Mouse (Mus musculus) myocyte (in vitro differentiated cells): ENCODE results near the gene Zfp598. TPM values are rescaled to one million over a fixed set of nuclear protein-coding genes. Genes with fewer than 3 reads are reported as not detected.

Experiments used
- H3K27me3 ChIP-seq: one replicate; pipeline ENCODE4 v1.6.1; 2011; ENCODE audit not compliant: control insufficient read depth, insufficient read depth, insufficient read length
- H3K36me3 ChIP-seq: one replicate; pipeline ENCODE4 v1.6.1; 2011; ENCODE audit not compliant: control insufficient read depth, insufficient read depth
- H3K4me2 ChIP-seq: one replicate; pipeline ENCODE4 v1.6.1; 2011; ENCODE audit warnings: low read depth, control low read depth
- H3K4me3 ChIP-seq: one replicate; pipeline ENCODE4 v1.5.1; 2011; ENCODE audit warnings: mild to moderate bottlenecking, control low read depth, moderate library complexity
- H3K79me2 ChIP-seq: one replicate; pipeline ENCODE4 v1.6.1; 2011; ENCODE audit not compliant: control insufficient read depth, insufficient read depth
- H3ac ChIP-seq: one replicate; pipeline ENCODE4 v1.6.1; 2011; ENCODE audit not compliant: control insufficient read depth, insufficient read length
- CEBPB ChIP-seq: IDR thresholded peaks from 2 replicates; pipeline ENCODE4 v1.6.1; 2011; ENCODE audit warnings: mild to moderate bottlenecking, moderate library complexity; ENCODE audit not compliant: poor library complexity, insufficient read depth, severe bottlenecking
- E2F4 ChIP-seq: IDR thresholded peaks from one replicate; pipeline ENCODE4 v1.6.1; 2011; ENCODE audit warnings: mild to moderate bottlenecking, control low read depth, moderate library complexity; ENCODE audit not compliant: insufficient read depth
- MAX ChIP-seq: IDR thresholded peaks from one replicate; pipeline ENCODE4 v1.6.1; 2011; ENCODE audit warnings: low read depth, mild to moderate bottlenecking, control low read depth
- MYOD1 ChIP-seq, 3 experiments: IDR thresholded peaks; one replicate each; pipeline ENCODE4 v1.6.1; 2011; ENCODE audit warnings: control low read depth in 2 of 3, low read depth in 2 of 3, mild to moderate bottlenecking in 2 of 3, moderate library complexity in 1 of 3; ENCODE audit not compliant: insufficient read length in 2 of 3, control insufficient read depth in 1 of 3
- MYOG ChIP-seq, 3 experiments: IDR thresholded peaks; one replicate each; pipeline ENCODE4 v1.6.1; 2011; ENCODE audit warnings: control low read depth in 2 of 3, low read depth in 2 of 3, mild to moderate bottlenecking in 2 of 3; ENCODE audit not compliant: insufficient read length in 2 of 3, control insufficient read depth in 1 of 3, insufficient read depth in 1 of 3
- POLR2A ChIP-seq: IDR thresholded peaks from one replicate; pipeline ENCODE4 v1.6.1; 2011; ENCODE audit warnings: low read depth, mild to moderate bottlenecking, control low read depth, moderate library complexity; ENCODE audit not compliant: insufficient read length
- POLR2AphosphoS2 ChIP-seq: IDR thresholded peaks from one replicate; pipeline ENCODE4 v1.6.1; 2011; ENCODE audit warnings: low read depth, control low read depth; ENCODE audit not compliant: insufficient read length
- REST ChIP-seq: IDR thresholded peaks from one replicate; pipeline ENCODE4 v1.6.1; 2011; ENCODE audit warnings: mild to moderate bottlenecking, control low read depth, moderate library complexity; ENCODE audit not compliant: insufficient read depth, insufficient read length
- SRF ChIP-seq: IDR thresholded peaks from one replicate; pipeline ENCODE4 v1.6.1; 2011; ENCODE audit warnings: low read depth; ENCODE audit not compliant: control insufficient read depth, insufficient read length
- TCF12 ChIP-seq: IDR thresholded peaks from one replicate; pipeline ENCODE4 v1.6.1; 2011; ENCODE audit warnings: mild to moderate bottlenecking, control low read depth; ENCODE audit not compliant: poor library complexity, insufficient read depth, severe bottlenecking
- TCF3 ChIP-seq: IDR thresholded peaks from one replicate; pipeline ENCODE4 v1.6.1; 2011; ENCODE audit warnings: low read depth, control low read depth; ENCODE audit not compliant: insufficient read length
- USF1 ChIP-seq: IDR thresholded peaks from one replicate; pipeline ENCODE4 v1.6.1; 2011; ENCODE audit warnings: low read depth, mild to moderate bottlenecking, control low read depth, moderate library complexity
- polyA plus RNA-seq: library from polyadenylated mRNA; unstranded; fragments of >200 nt; fragmentation: generic; extraction: Trizol; gene quantifications from one replicate; pipeline ENCODE4 v1.2.1, GENCODE M21; 2012; ENCODE audit warnings: missing spikeins

The Zfp598 gene
- polyA plus RNA-seq, 1 experiment = 49.7 TPM

DNA sequence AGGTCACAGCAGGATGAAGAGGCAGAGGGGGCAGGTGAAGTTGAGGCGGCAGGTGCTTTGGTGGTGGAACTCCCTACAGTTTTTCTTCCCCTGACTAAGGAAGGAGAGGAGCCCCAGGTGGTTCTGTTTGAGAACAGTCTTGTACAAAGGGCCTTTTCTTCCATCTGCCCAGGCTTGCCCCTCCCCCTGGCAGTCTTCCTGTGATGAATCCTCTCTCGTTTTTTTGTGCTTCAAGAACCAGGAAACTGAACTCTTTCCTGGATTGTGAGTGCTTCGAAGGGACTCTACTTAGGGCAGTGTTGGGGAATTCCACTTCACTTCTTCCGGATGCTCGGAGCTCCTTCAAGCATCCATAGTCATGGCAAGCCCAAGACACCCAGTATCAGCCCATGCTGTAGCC, 28.5 kb downstream of the Zfp598 start:
- no peak overlapping the region for H3K4me2 ChIP-seq
- TF ChIP-seq POLR2AphosphoS2 = no peak
- TF ChIP-seq USF1 = no peak
- no peak for TF ChIP-seq MYOG (IDR thresholded peaks at IDR 0.05; ENCODE audit: control insufficient read depth in 1 of 3, insufficient read depth in 1 of 3, insufficient read length in 2 of 3, low read depth in 2 of 3)
- H3K79me2 ChIP-seq = peaks cover 5% of the 10 kb centered on the region

DNA sequence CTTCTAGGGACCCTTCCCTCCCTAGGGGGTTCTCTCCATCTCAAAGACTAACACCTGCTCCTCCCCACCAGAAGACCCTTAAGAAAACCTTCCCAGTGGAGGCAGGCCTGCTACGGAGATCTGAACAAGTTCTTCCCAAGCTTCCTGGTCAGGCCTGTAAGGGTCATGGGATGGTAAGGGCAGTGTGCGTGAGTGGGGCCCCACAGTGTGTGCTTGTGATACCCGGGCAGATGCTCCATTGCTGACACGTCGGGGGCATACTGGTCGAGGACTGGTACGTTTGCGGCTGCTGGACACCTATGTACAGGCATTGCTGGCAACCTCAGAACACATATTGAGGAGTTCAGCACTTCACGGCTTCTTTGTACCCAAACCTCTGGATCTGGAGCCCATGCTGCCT, 29.2 kb downstream of the Zfp598 start:
- Histone ChIP-seq H3ac (no peak overlapping the region), H3K27me3 (no peaks in the 10 kb centered on the region), H3K79me2 (peaks cover 5% of the 10 kb centered on the region), H3K4me3 (no peak overlapping the region), H3K36me3 (peaks cover 9% of the 10 kb centered on the region), H3K4me2 (no peak overlapping the region)
- TF ChIP-seq POLR2AphosphoS2 (peak; percentile 77), USF1 (no peak)

More for the DNA sequence above, 28.5 kb downstream of the Zfp598 start:
- H3K36me3 ChIP-seq = peaks cover 9% of the 10 kb centered on the region
- H3K27me3 ChIP-seq = no peaks in the 10 kb centered on the region
- no peak overlapping the region for H3ac ChIP-seq
- no peak overlapping the region for H3K4me3 ChIP-seq

DNA sequence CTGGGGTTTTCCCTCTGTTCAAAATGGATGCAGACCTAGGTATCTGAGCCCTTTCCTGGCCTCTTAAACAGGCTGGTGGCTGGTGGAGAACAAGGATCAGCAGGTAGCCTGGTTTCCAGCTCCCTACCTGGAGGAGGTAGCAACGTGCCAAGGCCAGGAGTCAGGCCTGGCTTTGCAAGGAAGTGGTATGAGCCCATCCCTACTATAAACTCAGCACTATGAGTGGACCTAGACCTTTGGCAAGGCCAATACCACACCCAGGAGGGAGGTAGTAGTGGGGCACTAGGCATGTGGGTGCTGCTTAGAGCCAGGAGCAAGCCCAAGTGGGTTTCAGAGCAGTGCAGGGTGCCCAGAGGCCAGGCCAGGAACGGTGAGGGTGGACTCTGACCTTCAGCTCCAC, 30.0 kb downstream of the Zfp598 start:
- Histone ChIP-seq H3ac (no peak overlapping the region), H3K4me2 (no peak overlapping the region), H3K4me3 (no peak overlapping the region), H3K27me3 (no peaks in the 10 kb centered on the region), H3K36me3 (peaks cover 9% of the 10 kb centered on the region), H3K79me2 (peaks cover 5% of the 10 kb centered on the region)
- TF ChIP-seq TCF12 = no peak
- no peak for TF ChIP-seq REST
- no peak for TF ChIP-seq SRF
- no peak for TF ChIP-seq CEBPB
- TF ChIP-seq TCF3 = no peak
- no peak for TF ChIP-seq POLR2AphosphoS2
- TF ChIP-seq POLR2A = no peak
- no peak for TF ChIP-seq MYOG (IDR thresholded peaks at IDR 0.05; ENCODE audit: control insufficient read depth in 1 of 3, insufficient read depth in 1 of 3, insufficient read length in 2 of 3, low read depth in 2 of 3)
- TF ChIP-seq MAX = no peak
- TF ChIP-seq E2F4 = no peak
- no peak for TF ChIP-seq MYOD1 (IDR thresholded peaks at IDR 0.05; ENCODE audit: control insufficient read depth in 1 of 3, insufficient read length in 2 of 3, low read depth in 2 of 3)
- TF ChIP-seq USF1 = no peak

DNA sequence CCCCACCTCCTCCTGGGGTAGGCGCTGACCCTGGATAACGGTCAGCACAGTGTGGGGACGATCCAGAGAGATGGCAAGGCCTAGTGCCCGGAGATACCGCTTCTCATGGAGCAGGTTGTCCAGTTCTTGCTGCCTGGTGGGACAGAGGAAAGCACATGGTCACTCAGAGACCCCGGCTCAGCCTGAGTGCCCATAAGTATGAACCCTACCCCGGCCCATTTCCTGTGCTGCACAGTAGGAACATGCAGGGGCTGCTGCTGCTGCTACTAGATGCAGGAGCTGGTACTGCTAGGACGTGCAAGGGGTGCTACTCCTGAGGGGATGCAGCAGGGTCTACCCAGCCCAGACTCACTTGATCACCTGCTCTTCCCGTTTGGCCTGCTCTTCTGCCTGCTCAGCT, 31.8 kb downstream of the Zfp598 start:
- Histone ChIP-seq H3K4me3 (no peak overlapping the region), H3ac (no peak overlapping the region), H3K79me2 (peaks cover 7% of the 10 kb centered on the region), H3K4me2 (no peak overlapping the region), H3K27me3 (no peaks in the 10 kb centered on the region), H3K36me3 (peaks cover 9% of the 10 kb centered on the region)
- TF ChIP-seq TCF3 (no peak), E2F4 (no peak), SRF (no peak), MYOD1 (IDR thresholded peaks at IDR 0.05; ENCODE audit: control insufficient read depth in 1 of 3, insufficient read length in 2 of 3, low read depth in 2 of 3) (no peak), REST (no peak), CEBPB (no peak), MYOG (IDR thresholded peaks at IDR 0.05; ENCODE audit: control insufficient read depth in 1 of 3, insufficient read depth in 1 of 3, insufficient read length in 2 of 3, low read depth in 2 of 3) (no peak), POLR2A (no peak), TCF12 (no peak), POLR2AphosphoS2 (no peak), USF1 (no peak)

DNA sequence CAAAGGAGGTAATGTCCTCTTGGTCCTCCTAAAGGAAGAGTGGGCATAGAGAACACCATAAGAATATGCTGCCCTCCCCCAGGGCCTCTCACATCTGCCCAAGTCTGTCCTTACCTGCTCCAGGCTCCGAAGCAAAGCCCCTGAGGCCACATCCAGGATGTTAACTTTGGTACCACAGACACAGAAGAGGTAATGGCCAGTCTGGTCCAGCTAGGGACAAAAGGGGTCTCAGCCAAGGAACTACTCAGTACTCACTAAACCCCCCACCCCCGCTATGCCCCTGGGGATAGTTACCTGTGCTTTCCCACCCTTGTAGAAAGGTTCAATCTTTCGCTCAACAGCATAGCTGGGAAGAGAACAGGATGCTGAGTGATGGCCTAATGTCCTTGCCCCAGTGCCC, 36.3 kb downstream of the Zfp598 start:
- Histone ChIP-seq H3K4me2 (peak overlapping the region; percentile 89), H3K36me3 (peaks cover 9% of the 10 kb centered on the region)

More for the DNA sequence above, 36.3 kb downstream of the Zfp598 start:
- no peak for TF ChIP-seq MYOD1 (IDR thresholded peaks at IDR 0.05; ENCODE audit: control insufficient read depth in 1 of 3, insufficient read length in 2 of 3, low read depth in 2 of 3)
- TF ChIP-seq CEBPB = no peak
- TF ChIP-seq USF1 = no peak
- TF ChIP-seq REST = no peak
- no peak for TF ChIP-seq POLR2AphosphoS2
- no peak for TF ChIP-seq MAX
- no peak for TF ChIP-seq SRF
- no peak for TF ChIP-seq E2F4
- no peak for TF ChIP-seq TCF12
- TF ChIP-seq MYOG (IDR thresholded peaks at IDR 0.05; ENCODE audit: control insufficient read depth in 1 of 3, insufficient read depth in 1 of 3, insufficient read length in 2 of 3, low read depth in 2 of 3) = no peak
- TF ChIP-seq POLR2A = no peak
- no peak for TF ChIP-seq TCF3
- Histone ChIP-seq H3K79me2 (peaks cover 16% of the 10 kb centered on the region), H3ac (no peak overlapping the region), H3K4me3 (no peak overlapping the region), H3K27me3 (no peaks in the 10 kb centered on the region)
